Mouse (Mus musculus): ENCODE measurements around the gene Dpagt1.
"Not testable (repeated sequence)": the region's sequence is repeated elsewhere in the genome, so short reads cannot be mapped to it uniquely, and the experiment has no call there.

Dpagt1 gene

DNA sequence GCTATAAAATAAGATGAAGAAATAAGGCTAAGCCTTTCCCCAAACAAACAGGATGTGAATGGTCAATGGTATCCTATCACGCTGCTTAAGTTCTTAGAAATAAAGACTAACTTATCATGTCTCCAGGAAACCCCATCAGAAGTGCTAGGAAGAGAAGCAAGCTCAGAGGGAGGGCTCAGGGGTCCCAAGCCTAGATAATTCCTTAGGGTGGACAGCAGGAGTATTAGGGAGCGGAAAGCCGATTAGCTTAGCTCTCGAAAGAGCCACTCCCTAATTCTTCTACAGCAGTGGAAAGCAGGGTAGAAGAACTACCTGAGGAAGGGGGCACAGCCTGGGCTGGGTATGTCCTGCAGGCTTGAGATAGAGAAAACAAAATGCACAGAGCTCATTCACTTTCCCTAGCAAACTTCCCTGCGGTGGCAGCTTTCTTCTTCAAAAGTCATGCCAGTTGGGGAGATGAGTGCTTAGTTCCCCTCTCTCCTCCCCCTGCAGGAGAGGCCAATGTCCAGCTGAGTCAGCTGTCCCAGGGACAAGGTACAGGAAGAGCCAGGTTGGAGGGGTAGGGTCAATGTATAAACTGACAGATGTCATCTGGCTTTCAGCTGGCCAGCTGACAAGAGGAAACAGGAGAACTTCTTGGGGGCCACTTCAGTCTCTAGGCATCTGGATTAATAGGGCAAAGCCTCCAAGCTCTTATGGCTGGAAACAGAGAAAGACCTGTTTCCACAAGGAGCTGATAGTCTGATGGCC lies 7.6 kb upstream of the Dpagt1 start:
- CTCF ChIA-PET: interaction anchor here (0.5 kb wide), 1 partner anchor 176 kb away, joined by 11 read pairs; no protein-coding TSS in a partner anchor

DNA sequence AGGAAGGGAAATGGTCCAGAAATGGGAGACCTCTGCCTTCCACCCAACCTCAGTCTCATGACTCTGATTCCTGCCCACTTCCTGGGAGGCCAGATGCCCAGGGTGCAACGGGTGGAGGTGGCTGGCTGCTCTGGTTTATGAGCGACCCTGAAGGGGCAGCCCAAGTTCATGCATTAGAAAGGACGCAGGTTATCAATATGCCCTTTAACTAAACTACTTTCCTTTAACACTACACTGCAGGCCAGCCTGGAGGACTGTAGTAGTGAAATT lies 7.1 kb upstream of the Dpagt1 start:
- CTCF ChIA-PET: interaction anchor here (0.5 kb wide), 1 partner anchor 176 kb away, joined by 11 read pairs; no protein-coding TSS in a partner anchor

DNA sequence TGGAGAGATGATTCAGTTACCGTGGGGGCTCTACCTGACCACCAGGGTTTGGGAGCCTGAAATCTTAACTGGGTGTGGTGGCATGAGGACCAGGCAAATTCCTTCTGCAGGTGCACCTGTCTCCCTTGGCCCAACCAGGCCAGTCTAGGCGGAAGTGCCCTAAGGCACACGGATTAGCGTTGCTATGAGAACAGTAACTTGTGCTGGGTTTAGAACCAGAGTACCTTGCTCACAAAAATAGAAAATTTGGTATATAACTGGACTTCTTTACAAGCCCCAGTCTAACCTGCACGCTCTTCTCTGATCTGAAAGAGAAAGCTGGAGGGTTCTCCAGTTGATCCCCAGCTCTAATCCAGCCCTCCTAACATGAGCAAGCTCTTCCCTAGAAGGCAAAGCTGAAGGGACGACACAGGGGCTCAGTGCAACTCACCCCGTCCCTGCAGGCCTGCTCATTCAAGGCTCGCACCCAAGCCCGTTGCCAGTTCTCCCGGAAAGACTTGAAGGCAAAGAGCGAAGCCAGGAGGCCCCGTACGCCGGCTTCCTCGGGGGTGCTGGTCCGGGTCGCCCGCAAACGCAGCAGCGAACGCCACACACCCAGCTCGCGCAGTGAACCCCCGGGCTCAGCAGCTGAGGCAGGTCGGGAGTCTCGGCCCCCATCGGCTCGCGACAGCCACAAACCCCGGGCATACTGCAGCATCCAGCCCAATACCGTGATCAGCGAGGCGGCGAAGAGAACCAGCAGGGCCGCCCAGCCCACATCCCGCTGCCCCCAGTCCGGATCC lies 6.5 kb upstream of the Dpagt1 start:
- CTCF ChIA-PET: no interaction called here

DNA sequence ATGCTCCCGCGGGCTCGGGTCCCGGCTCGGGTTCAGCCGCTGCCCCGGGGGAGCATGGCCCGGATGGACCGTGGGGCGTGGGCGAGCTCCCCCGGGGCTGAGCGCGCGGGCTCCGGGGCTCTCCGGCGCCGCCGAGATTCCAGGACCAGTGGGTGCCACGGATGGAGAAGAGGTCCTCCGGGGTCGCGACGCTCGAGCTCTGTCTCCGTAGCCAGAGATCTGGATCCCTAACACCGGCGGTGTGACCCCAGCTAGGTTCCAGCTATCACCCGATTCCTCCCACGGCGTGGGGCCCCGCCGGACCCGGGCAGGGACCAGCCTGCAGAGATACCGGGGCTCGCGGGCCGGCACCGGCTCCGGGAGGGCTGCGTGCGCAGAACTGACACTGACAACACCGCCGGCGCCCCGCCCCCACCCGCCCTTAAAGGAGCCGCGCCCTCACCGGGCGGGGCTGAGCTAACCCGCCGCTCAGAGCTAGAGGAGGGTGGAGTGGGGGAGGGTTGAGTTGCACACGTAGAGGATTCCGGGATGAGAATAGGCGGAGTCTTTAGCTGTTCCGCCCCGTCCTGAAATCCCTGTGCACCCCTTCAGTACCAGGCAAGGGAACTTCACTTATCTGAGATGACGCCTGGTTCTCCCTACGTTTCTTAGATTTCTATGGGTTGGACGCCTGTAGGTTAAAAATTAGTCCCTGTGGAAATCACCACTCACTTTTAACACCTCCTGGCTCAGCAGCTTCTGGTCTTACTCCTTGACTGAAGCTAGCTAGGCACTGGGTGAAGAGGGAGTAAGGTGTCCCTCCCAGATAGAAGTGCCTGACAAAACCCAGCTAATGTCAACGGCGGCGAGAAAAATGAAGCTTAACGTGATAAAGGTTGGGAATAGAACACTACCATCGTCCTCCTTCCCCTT lies 5.7 kb upstream of the Dpagt1 start, which contains the start of gene C2cd2l:
C2cd2l (minus strand) TSS at position 399 of the 912 bp plus-strand sequence.
- CTCF ChIA-PET: interaction anchor here (1.1 kb wide), 1 partner anchor 28 kb away, joined by 3 read pairs; no protein-coding TSS in a partner anchor

DNA sequence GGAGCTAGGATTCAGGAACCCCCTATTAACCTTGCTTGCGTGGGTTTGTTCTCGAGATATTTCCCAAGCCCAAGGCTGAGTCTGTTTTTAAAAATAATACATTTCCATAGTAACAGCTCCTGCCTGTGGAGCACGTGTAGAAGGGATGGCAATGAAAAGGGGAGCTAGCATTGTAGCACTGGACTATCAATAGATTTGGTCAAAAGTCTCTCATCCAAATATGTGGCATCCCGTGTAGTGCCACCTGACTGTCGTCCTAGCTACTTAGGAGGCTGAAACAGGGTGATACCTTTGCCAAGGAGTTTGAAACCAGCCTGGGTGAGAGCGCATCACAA lies 5.1 kb upstream of the Dpagt1 start:
- CTCF ChIA-PET: interaction anchor here (0.9 to 1.1 kb wide), 2 partner anchors 27 to 158 kb away, joined by 3 read pairs; no protein-coding TSS in a partner anchor

DNA sequence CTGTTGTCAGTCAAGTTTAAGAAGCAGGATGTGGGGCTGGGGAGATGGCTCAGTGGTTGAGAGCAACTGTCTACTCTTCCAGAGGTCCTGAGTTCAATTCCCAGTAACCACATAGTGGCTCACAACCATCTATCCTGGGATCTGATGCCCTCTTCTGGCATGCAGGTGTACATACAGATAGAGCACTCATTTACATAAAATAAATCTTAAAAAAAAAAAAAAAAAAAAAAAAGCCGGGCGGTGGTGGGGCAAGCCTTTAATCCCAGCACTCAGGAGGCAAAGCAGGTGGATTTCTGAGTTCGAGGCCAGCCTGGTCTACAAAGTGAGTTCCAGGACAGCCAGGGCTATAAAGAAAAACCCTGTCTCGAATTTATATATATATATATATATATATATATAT lies 2.2 kb upstream of the Dpagt1 start:
- CTCF ChIA-PET: not testable (repeated sequence)

DNA sequence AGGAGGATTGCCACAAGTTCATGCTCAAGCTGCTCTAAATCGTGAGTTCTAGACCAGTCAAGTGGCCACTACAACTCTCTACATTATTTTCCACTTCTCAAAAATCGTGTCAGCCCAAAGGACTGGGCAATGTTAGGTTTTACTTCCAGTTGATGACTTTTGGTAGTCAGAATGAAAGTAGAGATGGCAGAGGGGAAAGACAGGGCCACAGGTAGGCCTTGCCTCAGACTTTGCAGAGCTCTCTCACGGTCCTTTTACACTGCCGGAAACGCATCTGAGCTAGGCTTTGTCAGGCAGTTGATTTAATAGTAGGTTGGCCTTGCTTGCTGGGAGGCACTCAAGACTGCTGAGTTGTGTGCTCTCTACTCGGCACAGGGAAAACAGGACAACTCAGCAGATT lies 1.7 kb upstream of the Dpagt1 start:
- CTCF ChIA-PET: interaction anchor here (0.6 kb wide), 1 partner anchor 17 kb away, joined by 4 read pairs; no protein-coding TSS in a partner anchor

DNA sequence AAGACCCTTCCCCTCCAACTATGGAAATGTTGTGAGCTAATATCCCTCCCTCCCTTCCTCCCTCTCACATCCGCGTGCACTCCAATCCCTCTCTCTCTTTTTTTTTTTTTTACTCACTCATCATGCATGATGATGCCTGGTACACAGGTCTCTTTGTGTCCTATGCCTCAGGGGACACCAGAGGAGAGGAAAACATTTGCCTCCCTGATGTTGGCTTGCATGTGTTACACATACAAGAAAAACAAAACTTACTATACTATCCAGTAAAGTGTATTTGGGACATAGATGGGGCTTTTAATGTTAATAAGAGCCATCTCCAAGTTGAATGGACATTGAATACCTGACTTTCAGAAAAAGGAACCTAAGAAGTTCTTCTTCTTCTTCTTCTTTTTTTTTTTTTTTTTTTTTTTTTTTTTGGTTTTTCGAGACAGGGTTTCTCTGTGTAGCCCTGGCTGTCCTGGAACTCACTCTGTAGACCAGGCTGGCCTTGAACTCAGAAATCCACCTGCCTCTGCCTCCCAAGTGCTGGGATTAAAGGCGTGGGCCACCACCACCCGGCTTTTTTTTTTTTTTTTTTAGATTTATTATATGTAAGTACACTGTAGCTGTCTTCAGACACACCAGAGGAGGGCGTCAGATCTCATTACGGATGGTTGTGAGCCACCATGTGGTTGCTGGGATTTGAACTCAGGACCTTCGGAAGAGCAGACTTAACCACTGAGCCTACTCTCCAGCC lies 619 bp upstream of the Dpagt1 start:
- CTCF ChIA-PET: not testable (repeated sequence)

DNA sequence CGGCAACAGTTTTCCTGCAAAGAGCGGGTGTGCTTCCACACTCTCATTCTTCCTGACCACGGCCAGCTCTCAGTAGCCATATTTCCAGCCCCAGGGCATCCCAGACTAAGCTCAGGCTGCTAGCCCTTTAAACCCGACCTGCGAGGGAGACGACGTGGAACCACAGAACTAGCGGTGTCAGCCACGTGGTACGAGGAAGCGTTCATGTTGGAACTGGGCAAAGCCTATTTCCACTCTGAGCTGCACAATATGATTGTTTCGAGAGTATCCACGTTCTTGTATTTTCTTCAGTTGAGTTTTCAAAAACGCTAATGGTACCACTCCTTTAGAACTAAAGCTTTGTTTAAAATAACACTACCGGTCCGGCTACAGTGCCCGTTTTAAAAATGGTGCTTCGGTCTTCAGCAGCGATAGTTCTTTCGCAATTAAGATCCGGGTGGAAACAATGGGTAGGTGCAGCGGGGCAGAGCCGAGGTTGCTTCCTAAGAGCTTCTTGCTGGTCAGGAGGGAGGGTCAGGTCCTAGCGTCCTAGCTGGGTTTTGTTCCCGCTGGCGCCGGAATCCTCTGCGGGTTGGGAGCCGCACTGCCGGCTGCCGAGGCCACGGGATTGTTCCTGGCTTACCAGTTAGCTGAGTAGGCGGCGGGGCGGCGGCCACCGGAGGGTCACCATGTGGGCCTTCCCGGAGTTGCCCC lies 698 bp downstream of the Dpagt1 start:
- CTCF ChIA-PET: interaction anchor here (0.8 to 1.4 kb wide), 2 partner anchors 21 to 39 kb away, joined by 3 to 4 read pairs; no protein-coding TSS in a partner anchor

DNA sequence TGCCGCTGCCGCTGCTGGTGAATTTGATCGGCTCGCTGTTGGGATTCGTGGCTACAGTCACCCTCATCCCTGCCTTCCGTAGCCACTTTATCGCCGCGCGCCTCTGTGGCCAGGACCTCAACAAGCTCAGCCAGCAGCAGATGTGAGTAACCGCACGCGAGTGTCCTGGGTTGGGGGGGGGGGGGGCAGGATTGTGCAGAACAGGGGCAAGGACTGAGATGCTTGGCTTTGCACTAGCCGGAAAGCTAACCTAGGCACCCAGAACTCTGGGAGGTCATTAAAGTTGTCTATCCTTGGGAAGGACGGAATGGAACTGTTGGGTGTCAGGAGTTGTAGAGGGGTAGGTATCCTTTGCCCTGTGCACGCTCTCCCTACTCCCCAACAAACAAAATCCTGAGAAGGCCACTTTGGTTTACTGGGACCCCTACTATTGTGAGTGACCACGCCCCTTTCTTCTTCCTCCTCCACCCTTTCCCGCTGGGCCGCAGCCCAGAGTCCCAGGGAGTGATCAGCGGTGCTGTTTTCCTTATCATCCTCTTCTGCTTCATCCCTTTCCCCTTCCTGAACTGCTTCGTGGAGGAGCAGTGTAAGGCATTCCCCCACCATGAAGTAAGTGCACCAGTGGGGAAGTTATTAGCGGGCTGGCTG lies 1.4 kb downstream of the Dpagt1 start:
- CTCF ChIA-PET: interaction anchor here (0.8 to 1.4 kb wide), 2 partner anchors 20 to 40 kb away, joined by 3 to 4 read pairs; no protein-coding TSS in a partner anchor

DNA sequence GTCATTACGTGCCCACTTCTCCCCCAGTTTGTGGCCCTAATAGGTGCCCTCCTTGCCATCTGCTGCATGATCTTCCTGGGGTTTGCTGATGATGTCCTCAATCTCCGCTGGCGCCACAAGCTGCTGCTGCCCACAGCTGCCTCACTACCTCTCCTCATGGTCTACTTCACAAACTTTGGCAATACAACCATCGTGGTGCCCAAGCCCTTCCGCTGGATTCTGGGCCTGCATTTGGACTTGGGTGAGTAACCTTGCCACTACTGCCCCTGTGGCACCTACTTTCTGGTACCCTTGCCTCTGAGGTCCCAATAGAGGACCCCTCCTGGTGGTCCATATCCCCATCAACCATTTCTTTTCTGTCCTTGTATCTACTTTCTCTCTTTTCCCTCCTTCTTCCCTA lies 2.1 kb downstream of the Dpagt1 start:
- CTCF ChIA-PET: no interaction called here

DNA sequence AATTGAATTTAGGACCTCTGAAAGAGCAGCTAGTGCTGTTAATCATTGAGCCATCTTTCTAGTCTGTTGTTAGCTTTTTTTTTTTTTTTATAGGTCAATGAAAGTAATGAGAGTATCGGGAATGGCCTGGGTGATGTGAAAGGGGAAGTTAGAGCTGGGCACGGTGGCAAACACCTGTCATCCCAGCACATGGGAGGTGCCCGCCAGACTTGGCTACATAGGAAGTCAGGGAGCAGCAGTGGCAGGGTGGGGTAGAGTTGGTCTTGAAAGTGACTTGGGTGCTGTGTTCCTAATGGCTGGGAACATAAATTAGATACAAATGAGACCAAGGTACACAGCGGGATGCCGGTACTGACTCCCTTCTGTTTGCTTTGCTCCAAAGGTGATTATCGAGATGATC lies 4.9 kb downstream of the Dpagt1 start:
- CTCF ChIA-PET: interaction anchor here (0.5 to 0.7 kb wide), 4 partner anchors 162 to 1945 kb away, joined by 3 to 18 read pairs (median 3); no protein-coding TSS in a partner anchor

DNA sequence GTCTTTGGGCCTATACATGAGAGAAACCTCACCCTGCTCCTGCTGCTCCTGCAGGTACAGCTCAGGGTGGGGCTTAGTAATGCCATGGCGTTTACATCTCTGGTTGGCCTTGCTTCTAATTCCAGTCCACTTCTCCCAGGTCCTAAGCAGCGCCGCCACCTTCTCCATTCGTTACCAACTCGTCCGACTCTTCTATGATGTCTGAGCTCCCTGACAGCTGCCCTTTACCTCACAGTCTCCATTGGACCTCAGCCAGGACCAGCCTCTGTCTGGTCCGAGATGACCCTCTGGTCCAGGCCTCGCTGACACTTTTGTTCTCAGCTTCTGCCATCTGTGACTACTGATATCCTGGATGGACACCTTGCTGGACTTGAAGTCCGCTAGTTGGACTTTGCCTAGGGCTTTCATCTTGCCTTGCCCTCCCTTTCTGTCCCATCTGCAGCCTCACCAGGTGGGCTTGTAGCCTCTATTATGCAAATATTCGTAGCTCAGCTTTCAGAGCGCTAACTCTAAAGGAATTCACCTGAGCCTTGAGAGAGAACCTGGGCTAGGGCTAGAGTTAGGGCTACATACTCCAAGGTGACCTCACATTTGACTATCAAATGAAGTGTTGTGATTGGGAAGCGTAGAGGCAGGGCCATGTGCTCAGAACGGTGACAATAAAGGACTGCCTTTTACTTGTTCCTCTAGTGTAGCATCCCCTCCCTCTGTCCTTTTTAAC lies 7.3 kb downstream of the Dpagt1 start:
- CTCF ChIA-PET: interaction anchor here (0.6 kb wide), 1 partner anchor 44 kb away, joined by 6 read pairs; no protein-coding TSS in a partner anchor

DNA sequence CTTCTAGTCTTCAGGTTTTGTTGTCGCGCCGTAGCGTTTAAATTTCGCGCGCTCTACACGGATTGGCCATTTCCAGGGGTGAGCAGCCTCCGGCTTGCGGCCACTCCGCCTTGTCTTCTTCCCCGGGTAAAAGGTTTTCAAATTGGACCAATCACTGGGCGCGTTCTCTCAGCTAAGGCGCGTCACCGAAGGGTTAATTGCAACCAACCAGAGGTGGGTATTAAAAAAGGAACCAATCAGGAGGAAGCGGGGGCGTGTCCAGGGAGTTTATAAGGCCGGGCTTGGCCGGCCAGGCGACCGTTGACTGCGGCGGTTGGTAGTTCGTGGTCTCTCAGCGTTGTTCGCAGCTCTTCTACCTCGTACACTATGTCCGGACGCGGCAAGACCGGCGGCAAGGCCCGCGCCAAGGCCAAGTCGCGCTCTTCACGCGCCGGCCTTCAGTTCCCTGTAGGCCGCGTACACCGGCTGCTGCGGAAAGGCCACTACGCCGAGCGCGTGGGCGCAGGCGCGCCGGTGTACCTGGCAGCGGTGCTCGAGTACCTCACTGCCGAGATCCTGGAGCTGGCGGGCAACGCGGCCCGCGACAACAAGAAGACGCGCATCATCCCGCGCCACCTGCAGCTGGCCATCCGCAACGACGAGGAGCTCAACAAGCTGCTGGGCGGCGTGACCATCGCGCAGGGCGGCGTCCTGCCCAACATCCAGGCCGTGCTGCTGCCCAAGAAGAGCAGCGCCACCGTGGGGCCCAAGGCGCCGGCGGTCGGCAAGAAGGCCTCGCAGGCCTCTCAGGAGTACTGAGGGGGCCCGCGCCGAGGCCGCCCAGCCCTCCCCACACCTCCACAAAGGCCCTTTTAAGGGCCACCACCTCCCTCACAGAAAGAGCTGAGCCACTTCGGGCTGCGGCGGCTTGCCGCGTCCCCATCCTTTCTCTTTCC lies 8.8 kb downstream of the Dpagt1 start, which contains the start of gene H2afx:
H2afx (plus strand) TSS at position 299 of the 935 bp plus-strand sequence.
- CTCF ChIA-PET: no interaction called here

DNA sequence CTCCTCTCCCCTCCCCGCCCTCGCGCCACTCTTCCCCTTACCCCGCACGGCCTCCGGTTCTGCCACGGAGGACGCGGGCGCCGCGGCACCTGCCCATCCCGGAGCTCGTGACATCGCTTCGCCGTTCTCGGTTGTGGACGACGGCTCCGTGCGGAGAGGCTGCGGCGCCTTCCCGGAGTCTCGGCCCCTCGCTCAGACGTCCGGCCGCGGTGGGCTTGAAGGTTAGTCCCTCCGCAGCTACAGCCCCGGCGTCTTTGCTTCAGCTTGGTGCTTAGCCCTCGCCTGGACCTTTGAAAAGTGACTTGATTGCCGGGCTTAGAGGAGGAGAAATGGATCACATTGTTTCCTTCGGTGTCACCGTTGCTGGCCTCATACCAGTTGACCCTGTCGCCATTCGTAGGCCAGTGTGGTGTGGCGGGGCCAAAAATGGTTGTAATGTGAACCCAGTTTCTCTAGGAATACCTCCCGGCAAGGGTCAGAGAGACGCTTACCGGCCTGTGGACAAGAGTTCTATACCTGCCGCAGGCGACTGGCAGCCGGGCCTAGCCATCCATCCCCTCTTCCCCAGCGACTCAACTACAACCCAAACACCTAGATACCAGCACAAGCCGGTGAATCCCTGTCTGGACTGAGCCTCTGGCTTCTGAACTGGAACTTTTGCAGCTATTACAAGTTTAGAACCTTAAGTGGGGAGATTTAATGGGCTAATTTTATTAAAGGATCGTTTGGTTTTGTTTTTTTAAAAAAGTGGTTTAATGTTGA lies 9.7 kb downstream of the Dpagt1 start:
- CTCF ChIA-PET: interaction anchor here (0.5 kb wide), 1 partner anchor 28 kb away, joined by 4 read pairs; no protein-coding TSS in a partner anchor

DNA sequence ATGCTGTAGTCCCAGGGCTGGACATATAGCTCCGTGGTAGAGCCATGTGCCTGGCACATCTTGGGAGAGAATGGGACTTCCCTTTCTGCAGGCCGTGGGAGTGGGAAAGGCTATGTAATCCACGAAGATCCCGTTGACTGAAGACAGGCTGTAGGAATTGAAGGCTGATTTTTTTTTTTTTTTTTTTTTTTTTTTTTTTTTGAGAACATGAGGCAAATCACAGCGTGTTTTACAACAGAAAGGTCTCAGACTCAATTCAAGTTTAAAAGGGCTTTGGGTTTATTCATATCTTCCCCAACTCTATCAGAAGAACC lies 10.2 kb downstream of the Dpagt1 start:
- CTCF ChIA-PET: interaction anchor here (0.5 kb wide), 1 partner anchor 29 kb away, joined by 4 read pairs; no protein-coding TSS in a partner anchor

DNA sequence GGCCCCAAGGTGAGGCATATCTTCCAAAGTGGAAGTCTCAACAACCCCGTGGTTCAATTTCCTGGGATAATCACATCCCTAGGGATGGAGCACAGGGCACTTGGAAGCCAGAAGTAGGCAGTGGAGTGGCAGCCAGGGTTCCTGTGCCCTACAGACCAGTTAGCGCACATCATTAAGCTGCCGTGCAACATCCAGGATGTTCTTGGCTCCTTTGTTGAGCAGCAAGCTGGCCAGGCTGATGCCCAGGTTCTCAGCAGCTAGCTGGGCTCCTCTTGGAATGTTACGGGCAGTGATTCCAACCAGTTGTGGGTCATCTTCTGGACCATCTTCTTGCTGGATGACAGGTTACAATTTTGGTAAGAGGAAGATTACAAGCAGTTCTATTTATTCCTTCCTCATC lies 10.7 kb downstream of the Dpagt1 start:
- CTCF ChIA-PET: not testable (repeated sequence)
